Mouse (Mus musculus): ENCODE measurements around the gene Trim9. TPM values are rescaled to one million over a fixed set of nuclear protein-coding genes. Genes with fewer than 3 reads are reported as not detected.

The Trim9 gene
- polyA plus RNA-seq, 1 experiment from 2014 or later = 1.1 TPM

Other genes with a start within 250 kb of the Trim9 start
- 10.0 and 10.7 TPM in 2 replicates for gene Nin, start 233.9 kb downstream of the Trim9 start, polyA plus RNA-seq (2015; fragmentation: Nextera tagmentation; extraction: Ambion mirVana)
- 0.14 TPM in 1 of 2 replicates, not detected in the other for gene Abhd12b, start 193.5 kb downstream of the Trim9 start, polyA plus RNA-seq (2015; fragmentation: Nextera tagmentation; extraction: Ambion mirVana)
- 53.5 and 55.0 TPM in 2 replicates for gene Pygl, start 116.1 kb downstream of the Trim9 start, polyA plus RNA-seq (2015; fragmentation: Nextera tagmentation; extraction: Ambion mirVana)
- 122 and 123 TPM in 2 replicates for gene Tmx1, start 105.5 kb upstream of the Trim9 start, polyA plus RNA-seq (2015; fragmentation: Nextera tagmentation; extraction: Ambion mirVana)